Mouse (Mus musculus) forebrain, postnatal 0 days (tissue): ENCODE data around the gene Gpcpd1. TPM values are rescaled to one million over a fixed set of nuclear protein-coding genes. Genes with fewer than 3 reads are reported as not detected.

Source experiments
- ATAC-seq: fragments of 200-750 bp; cut with Nextera tagmentation; 2 replicates; pipeline ENCODE4 v1.8.0; 2017; ENCODE audit warnings: mild to moderate bottlenecking, moderate library complexity
- DNase-seq: peaks from one replicate; pipeline ENCODE4 v3.0.0-alpha.2; 2015
- H3K27ac ChIP-seq: fragments of 300-500 bp; sonication (generic); 2 replicates; pipeline ENCODE4 v1.5.1; 2014; ENCODE audit warnings: low read depth, mild to moderate bottlenecking, antibody characterized with exemption, low read length, moderate library complexity, mixed read lengths
- H3K27me3 ChIP-seq: fragments of 300-500 bp; sonication (generic); 2 replicates; pipeline ENCODE4 v1.6.1; 2014; ENCODE audit warnings: mild to moderate bottlenecking, low read length, mixed read lengths; ENCODE audit not compliant: insufficient read depth
- H3K36me3 ChIP-seq: fragments of 300-500 bp; sonication (generic); 2 replicates; pipeline ENCODE4 v1.6.1; 2014; ENCODE audit warnings: mild to moderate bottlenecking, moderate library complexity; ENCODE audit not compliant: insufficient read depth
- H3K4me1 ChIP-seq: fragments of 300-500 bp; sonication (generic); 2 replicates; pipeline ENCODE4 v1.6.1; 2014; ENCODE audit warnings: antibody characterized with exemption; ENCODE audit not compliant: insufficient read depth
- H3K4me2 ChIP-seq: fragments of 300-500 bp; sonication (generic); 2 replicates; pipeline ENCODE4 v1.6.1; 2014; ENCODE audit warnings: low read depth, mild to moderate bottlenecking, moderate library complexity
- H3K4me3 ChIP-seq: fragments of 300-500 bp; sonication (generic); 2 replicates; pipeline ENCODE4 v1.5.1; 2014; ENCODE audit warnings: low read depth, low read length, mixed read lengths
- H3K9ac ChIP-seq: fragments of 300-500 bp; sonication (generic); 2 replicates; pipeline ENCODE4 v1.6.1; 2014; ENCODE audit warnings: mild to moderate bottlenecking
- H3K9me3 ChIP-seq: fragments of 300-500 bp; sonication (generic); 2 replicates; pipeline ENCODE4 v1.6.1; 2016; ENCODE audit warnings: low read length
- CTCF ChIP-seq: sonication (generic); IDR thresholded peaks from 2 replicates; pipeline ENCODE4 v1.5.1; 2016; ENCODE audit warnings: antibody characterized with exemption, control low read depth, low read depth
- WGBS: fragments of 180-500 bp; shearing (Covaris S2); extraction: QIAGEN DNeasy Blood & Tissue Kit; methylation state at CpG from one replicate; pipeline ENCODE4 v1.1.7; 2014; 5-methylcytosine and 5-hydroxymethylcytosine counted together
- polyA plus RNA-seq: library from polyadenylated mRNA; unstranded; fragments of >200 nt; fragmentation: Nextera tagmentation; extraction: Ambion mirVana; gene quantifications from 2 replicates; pipeline ENCODE4 v1.2.1, GENCODE M21; 2015
- total RNA-seq: library from RNA; depleted of rRNA; stranded (reverse); fragments of >200 nt; gene quantifications from 2 replicates; pipeline ENCODE4 v1.2.3, GENCODE M21; 2014; rRNA removed

The Gpcpd1 gene
- total and polyA plus RNA-seq, 2 experiments from 2014 or later: 80.1 to 97.7 TPM

- H3K27me3 ChIP-seq: no peaks in the 10 kb centered on the region
- ATAC-seq (no peak), DNase-seq (no peak)
- H3K4me2 ChIP-seq: no peak overlapping the region
- no peaks in the 10 kb centered on the region for H3K4me1 ChIP-seq
- no peaks in the 10 kb centered on the region for H3K36me3 ChIP-seq
- no peak overlapping the region for H3K27ac ChIP-seq
- TF ChIP-seq CTCF: no peak
- WGBS: 92% methylated on average over 6 of the region's 6 CpGs
- no peak overlapping the region for H3K9ac ChIP-seq
- H3K9me3 ChIP-seq: no peaks in the 10 kb centered on the region
- no peak overlapping the region for H3K4me3 ChIP-seq
These were observed 81.7 kb downstream of the Gpcpd1 start for GRCm38 (mm10) chr2:132505828-132506227.

GRCm38 (mm10) chr2:132498344-132498743 lies 89.2 kb downstream of the Gpcpd1 start:
- 87% methylated on average over 3 of the region's 3 CpGs for WGBS
- no peak for ATAC-seq
- H3K27me3 ChIP-seq: no peaks in the 10 kb centered on the region
- no peak overlapping the region for H3K4me3 ChIP-seq
- H3K36me3 ChIP-seq: no peaks in the 10 kb centered on the region
- H3K4me1 ChIP-seq: no peaks in the 10 kb centered on the region
- no peaks in the 10 kb centered on the region for H3K9me3 ChIP-seq
- DNase-seq: no peak
- no peak for TF ChIP-seq CTCF
- no peak overlapping the region for H3K9ac ChIP-seq
- no peak overlapping the region for H3K27ac ChIP-seq
- H3K4me2 ChIP-seq: no peak overlapping the region

GRCm38 (mm10) chr2:132497412-132498135 lies 90.0 kb downstream of the Gpcpd1 start:
- ATAC-seq (peak; percentile 91), DNase-seq (peak; percentile 76)
- H3K36me3 ChIP-seq: no peaks in the 10 kb centered on the region
- H3K9me3 ChIP-seq: no peaks in the 10 kb centered on the region
- H3K4me1 ChIP-seq: no peaks in the 10 kb centered on the region
- no peak overlapping the region for H3K4me2 ChIP-seq
- H3K27ac ChIP-seq: no peak overlapping the region
- TF ChIP-seq CTCF: peak; percentile 78
- no peak overlapping the region for H3K4me3 ChIP-seq
- no peaks in the 10 kb centered on the region for H3K27me3 ChIP-seq
- no peak overlapping the region for H3K9ac ChIP-seq
- WGBS: 82% methylated on average over 7 of the region's 7 CpGs

- Histone ChIP-seq H3K9ac (no peak overlapping the region), H3K27ac (no peak overlapping the region), H3K4me3 (no peak overlapping the region), H3K4me2 (no peak overlapping the region), H3K27me3 (no peaks in the 10 kb centered on the region), H3K36me3 (no peaks in the 10 kb centered on the region), H3K9me3 (no peaks in the 10 kb centered on the region), H3K4me1 (no peaks in the 10 kb centered on the region)
- DNase-seq (no peak), ATAC-seq (no peak)
- WGBS: 87% methylated on average over 4 of the region's 4 CpGs
- no peak for TF ChIP-seq CTCF
These were observed 94.3 kb downstream of the Gpcpd1 start for GRCm38 (mm10) chr2:132493184-132493583.

- 0% methylated on average over 1 of the region's 1 CpGs for WGBS
- DNase-seq (peak; percentile 74), ATAC-seq (peak; percentile 55; the same call in 1 of the 2 replicates)
- peak; percentile 86 for TF ChIP-seq CTCF
- no peaks in the 10 kb centered on the region for H3K27me3 ChIP-seq
- no peak overlapping the region for H3K9ac ChIP-seq
- H3K36me3 ChIP-seq: no peaks in the 10 kb centered on the region
- H3K4me2 ChIP-seq: no peak overlapping the region
- H3K27ac ChIP-seq: no peak overlapping the region
- no peaks in the 10 kb centered on the region for H3K4me1 ChIP-seq
- no peak overlapping the region for H3K4me3 ChIP-seq
- no peaks in the 10 kb centered on the region for H3K9me3 ChIP-seq
These were observed 102.1 kb downstream of the Gpcpd1 start for GRCm38 (mm10) chr2:132485454-132485853.

- H3K27ac ChIP-seq: no peak overlapping the region
- DNase-seq (no peak), ATAC-seq (no peak)
- TF ChIP-seq CTCF: no peak
- H3K4me3 ChIP-seq: no peak overlapping the region
- H3K9me3 ChIP-seq: no peaks in the 10 kb centered on the region
- H3K9ac ChIP-seq: no peak overlapping the region
- 66% methylated on average over 3 of the region's 3 CpGs for WGBS
- no peak overlapping the region for H3K4me2 ChIP-seq
- H3K4me1 ChIP-seq: no peaks in the 10 kb centered on the region
- no peaks in the 10 kb centered on the region for H3K36me3 ChIP-seq
- H3K27me3 ChIP-seq: no peaks in the 10 kb centered on the region
These were observed 106.0 kb downstream of the Gpcpd1 start for GRCm38 (mm10) chr2:132481547-132481946.

Other genes with a start within 250 kb of the Gpcpd1 start
- gene Prokr2, start 202.3 kb downstream of the Gpcpd1 start, total RNA-seq: 28.5 and 47.7 TPM in 2 replicates
- 9.0 and 14.0 TPM in 2 replicates for gene Prokr2, start 202.3 kb downstream of the Gpcpd1 start, polyA plus RNA-seq
- gene Shld1, start 99.2 kb upstream of the Gpcpd1 start, total RNA-seq: 17.3 and 20.4 TPM in 2 replicates
- gene Shld1, start 99.2 kb upstream of the Gpcpd1 start, polyA plus RNA-seq: 20.6 and 22.8 TPM in 2 replicates
- 43.7 and 50.0 TPM in 2 replicates for gene Chgb, start 193.5 kb upstream of the Gpcpd1 start, total RNA-seq
- 69.5 and 90.5 TPM in 2 replicates for gene Chgb, start 193.5 kb upstream of the Gpcpd1 start, polyA plus RNA-seq
- 18.2 and 23.5 TPM in 2 replicates for gene Trmt6, start 228.3 kb upstream of the Gpcpd1 start, total RNA-seq
- gene Trmt6, start 228.3 kb upstream of the Gpcpd1 start, polyA plus RNA-seq: 31.9 and 34.3 TPM in 2 replicates
- gene Mcm8, start 228.4 kb upstream of the Gpcpd1 start, total RNA-seq: 3.5 and 4.6 TPM in 2 replicates
- gene Mcm8, start 228.4 kb upstream of the Gpcpd1 start, polyA plus RNA-seq: 3.9 and 4.0 TPM in 2 replicates